Mouse (Mus musculus) ES-Bruce4 (cell line): ENCODE results near the gene Fam83g.

Source experiments
- CTCF ChIP-seq: IDR thresholded peaks from one replicate; pipeline ENCODE4 v1.8.1; 2011; ENCODE audit warnings: low read depth, low read length
- EP300 ChIP-seq: IDR thresholded peaks from 2 replicates; pipeline ENCODE4 v1.6.1; 2011; ENCODE audit warnings: low read depth, low read length; ENCODE audit not compliant: insufficient read depth
- POLR2A ChIP-seq: IDR thresholded peaks from one replicate; pipeline ENCODE4 v1.8.1; 2011; ENCODE audit warnings: low read length; ENCODE audit not compliant: insufficient read depth

DNA sequence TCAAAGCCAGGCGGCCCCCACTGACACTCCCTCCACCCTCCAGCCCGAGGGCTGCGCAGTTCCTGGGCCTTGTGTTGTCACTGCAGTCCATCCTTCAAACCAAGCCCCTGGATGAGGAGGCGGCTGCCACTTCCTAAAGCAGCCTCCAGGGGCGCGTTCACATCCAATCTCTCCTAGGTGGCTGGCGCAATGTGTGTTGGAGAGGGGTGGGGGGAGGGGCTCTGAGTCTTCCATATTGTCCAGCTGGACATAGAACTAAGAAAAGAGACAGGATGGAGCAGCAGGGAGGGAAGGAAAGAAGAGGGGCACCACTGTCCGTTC is 9.1 kb upstream of the Fam83g start:
- TF ChIP-seq POLR2A (no peak), CTCF (peak; percentile 54), EP300 (peak; percentile 57; the same call in 1 of the 2 replicates)
